Mouse (Mus musculus): ENCODE measurements around the gene Socs2. TPM values are rescaled to one million over a fixed set of nuclear protein-coding genes. Genes with fewer than 3 reads are reported as not detected.
"Not testable (repeated sequence)": the region's sequence is repeated elsewhere in the genome, so short reads cannot be mapped to it uniquely, and the experiment has no call there.

Gene Socs2
- polyA plus RNA-seq, 1 experiment = 0.94 TPM

GRCm38 (mm10) chr10:95390871-95391270 is 26.1 kb downstream of the Socs2 start:
- H3K4me1 ChIP-seq (ENCODE audit: control insufficient read depth) = no peaks in the 10 kb centered on the region
- H3K27me3 ChIP-seq (ENCODE audit: control insufficient read depth) = peaks cover 12% of the 10 kb centered on the region
- TF ChIP-seq TAL1 (IDR thresholded peaks at IDR 0.05; ENCODE audit: low read length) = no peak
- no peak for TF ChIP-seq GATA1 (IDR thresholded peaks at IDR 0.05; ENCODE audit: low read length)
- H3K9me3 ChIP-seq (ENCODE audit: control insufficient read depth, low read length) = no peaks in the 10 kb centered on the region
- no peaks in the 10 kb centered on the region for H3K36me3 ChIP-seq (ENCODE audit: control insufficient read depth)
- no peak overlapping the region for H3K4me3 ChIP-seq (replicated peaks)

- H3K27me3 ChIP-seq (ENCODE audit: control insufficient read depth); H3K9me3 ChIP-seq (ENCODE audit: control insufficient read depth, low read length); H3K4me3 ChIP-seq (replicated peaks); H3K4me1 ChIP-seq (ENCODE audit: control insufficient read depth); H3K36me3 ChIP-seq (ENCODE audit: control insufficient read depth): not testable (repeated sequence)
Observed at GRCm38 (mm10) chr10:95389805-95390204, 27.2 kb downstream of the Socs2 start.

GRCm38 (mm10) chr10:95388821-95389477 is 28.0 kb downstream of the Socs2 start:
- Histone ChIP-seq H3K36me3 (ENCODE audit: control insufficient read depth) (no peaks in the 10 kb centered on the region), H3K4me1 (ENCODE audit: control insufficient read depth) (no peaks in the 10 kb centered on the region), H3K9me3 (ENCODE audit: control insufficient read depth, low read length) (no peaks in the 10 kb centered on the region), H3K4me3 (replicated peaks) (no peak overlapping the region), H3K27me3 (ENCODE audit: control insufficient read depth) (no peaks in the 10 kb centered on the region)
- TF ChIP-seq TAL1 (IDR thresholded peaks at IDR 0.05; ENCODE audit: low read length) = no peak
- TF ChIP-seq GATA1 (IDR thresholded peaks at IDR 0.05; ENCODE audit: low read length) = no peak

- TF ChIP-seq GATA1 (IDR thresholded peaks at IDR 0.05; ENCODE audit: low read length) (no peak), TAL1 (IDR thresholded peaks at IDR 0.05; ENCODE audit: low read length) (no peak)
Observed at GRCm38 (mm10) chr10:95386527-95386926, 30.5 kb downstream of the Socs2 start.

GRCm38 (mm10) chr10:95385801-95386203 is 31.2 kb downstream of the Socs2 start:
- TF ChIP-seq GATA1 (IDR thresholded peaks at IDR 0.05; ENCODE audit: low read length) = no peak
- no peak for TF ChIP-seq TAL1 (IDR thresholded peaks at IDR 0.05; ENCODE audit: low read length)
- Histone ChIP-seq H3K36me3 (ENCODE audit: control insufficient read depth) (no peaks in the 10 kb centered on the region), H3K4me1 (ENCODE audit: control insufficient read depth) (no peaks in the 10 kb centered on the region), H3K9me3 (ENCODE audit: control insufficient read depth, low read length) (peaks cover 5% of the 10 kb centered on the region; the same call in 1 of the 2 replicates), H3K27me3 (ENCODE audit: control insufficient read depth) (no peaks in the 10 kb centered on the region), H3K4me3 (replicated peaks) (no peak overlapping the region)

More at GRCm38 (mm10) chr10:95386527-95386926, 30.5 kb downstream of the Socs2 start:
- no peaks in the 10 kb centered on the region for H3K36me3 ChIP-seq (ENCODE audit: control insufficient read depth)
- H3K4me3 ChIP-seq (replicated peaks) = no peak overlapping the region
- H3K27me3 ChIP-seq (ENCODE audit: control insufficient read depth) = no peaks in the 10 kb centered on the region
- H3K9me3 ChIP-seq (ENCODE audit: control insufficient read depth, low read length) = peaks cover 2% of the 10 kb centered on the region; the same call in 1 of the 2 replicates
- no peaks in the 10 kb centered on the region for H3K4me1 ChIP-seq (ENCODE audit: control insufficient read depth)

GRCm38 (mm10) chr10:95385081-95385480 is 31.9 kb downstream of the Socs2 start:
- H3K4me1 ChIP-seq (ENCODE audit: control insufficient read depth) = no peaks in the 10 kb centered on the region
- H3K27me3 ChIP-seq (ENCODE audit: control insufficient read depth) = no peaks in the 10 kb centered on the region
- H3K4me3 ChIP-seq (replicated peaks) = no peak overlapping the region
- peaks cover 5% of the 10 kb centered on the region; the same call in 1 of the 2 replicates for H3K9me3 ChIP-seq (ENCODE audit: control insufficient read depth, low read length)
- H3K36me3 ChIP-seq (ENCODE audit: control insufficient read depth) = no peaks in the 10 kb centered on the region
- TF ChIP-seq TAL1 (IDR thresholded peaks at IDR 0.05; ENCODE audit: low read length) (no peak), GATA1 (IDR thresholded peaks at IDR 0.05; ENCODE audit: low read length) (no peak)

- Histone ChIP-seq H3K4me3 (replicated peaks) (no peak overlapping the region), H3K9me3 (ENCODE audit: control insufficient read depth, low read length) (peaks cover 5% of the 10 kb centered on the region; the same call in 1 of the 2 replicates), H3K36me3 (ENCODE audit: control insufficient read depth) (no peaks in the 10 kb centered on the region), H3K27me3 (ENCODE audit: control insufficient read depth) (no peaks in the 10 kb centered on the region), H3K4me1 (ENCODE audit: control insufficient read depth) (no peaks in the 10 kb centered on the region)
- TF ChIP-seq GATA1 (IDR thresholded peaks at IDR 0.05; ENCODE audit: low read length) = no peak
- no peak for TF ChIP-seq TAL1 (IDR thresholded peaks at IDR 0.05; ENCODE audit: low read length)
Observed at GRCm38 (mm10) chr10:95384446-95384845, 32.5 kb downstream of the Socs2 start.

GRCm38 (mm10) chr10:95373340-95373739 is 43.6 kb downstream of the Socs2 start:
- H3K4me3 ChIP-seq (replicated peaks) = no peak overlapping the region
- H3K9me3 ChIP-seq (ENCODE audit: control insufficient read depth, low read length) = peaks cover 7% of the 10 kb centered on the region
- H3K36me3 ChIP-seq (ENCODE audit: control insufficient read depth) = no peaks in the 10 kb centered on the region
- H3K27me3 ChIP-seq (ENCODE audit: control insufficient read depth) = no peaks in the 10 kb centered on the region
- TF ChIP-seq TAL1 (IDR thresholded peaks at IDR 0.05; ENCODE audit: low read length) (no peak), GATA1 (IDR thresholded peaks at IDR 0.05; ENCODE audit: low read length) (no peak)
- no peaks in the 10 kb centered on the region for H3K4me1 ChIP-seq (ENCODE audit: control insufficient read depth)

- Histone ChIP-seq H3K4me3 (replicated peaks) (no peak overlapping the region), H3K27me3 (ENCODE audit: control insufficient read depth) (no peaks in the 10 kb centered on the region), H3K36me3 (ENCODE audit: control insufficient read depth) (no peaks in the 10 kb centered on the region), H3K4me1 (ENCODE audit: control insufficient read depth) (no peaks in the 10 kb centered on the region), H3K9me3 (ENCODE audit: control insufficient read depth, low read length) (no peaks in the 10 kb centered on the region)
- TF ChIP-seq GATA1 (IDR thresholded peaks at IDR 0.05; ENCODE audit: low read length) (no peak), TAL1 (IDR thresholded peaks at IDR 0.05; ENCODE audit: low read length) (no peak)
Observed at GRCm38 (mm10) chr10:95371942-95372341, 45.0 kb downstream of the Socs2 start.

- Histone ChIP-seq H3K36me3 (ENCODE audit: control insufficient read depth) (no peaks in the 10 kb centered on the region), H3K9me3 (ENCODE audit: control insufficient read depth, low read length) (no peaks in the 10 kb centered on the region), H3K4me1 (ENCODE audit: control insufficient read depth) (no peaks in the 10 kb centered on the region), H3K4me3 (replicated peaks) (no peak overlapping the region), H3K27me3 (ENCODE audit: control insufficient read depth) (no peaks in the 10 kb centered on the region)
- TF ChIP-seq TAL1 (IDR thresholded peaks at IDR 0.05; ENCODE audit: low read length) (no peak), GATA1 (IDR thresholded peaks at IDR 0.05; ENCODE audit: low read length) (no peak)
Observed at GRCm38 (mm10) chr10:95369190-95369589, 47.8 kb downstream of the Socs2 start.
